Mouse (Mus musculus) midbrain, embryonic 14.5 days (tissue): ENCODE results near the gene Ilkap. TPM values are rescaled to one million over a fixed set of nuclear protein-coding genes. Genes with fewer than 3 reads are reported as not detected.

Source experiments
- ATAC-seq: fragments of 200-750 bp; cut with Nextera tagmentation; 2 replicates; pipeline ENCODE4 v1.8.0; 2017; ENCODE audit warnings: moderate number of reproducible peaks, moderate library complexity; ENCODE audit not compliant: low FRiP score, low TSS enrichment
- DNase-seq: peaks from one replicate; pipeline ENCODE4 v3.0.0-alpha.2; 2015
- H3K27ac ChIP-seq: fragments of 300-500 bp; sonication (generic); replicated peaks from 2 replicates; pipeline ENCODE4 v1.5.1; 2014; ENCODE audit warnings: mild to moderate bottlenecking, low read depth, low read length, moderate library complexity
- H3K27me3 ChIP-seq: fragments of 300-500 bp; sonication (generic); 2 replicates; pipeline ENCODE4 v1.6.1; 2014; ENCODE audit warnings: low read length, control low read depth, mixed read lengths; ENCODE audit not compliant: control insufficient read depth, insufficient read depth
- H3K36me3 ChIP-seq: fragments of 300-500 bp; sonication (generic); 2 replicates; pipeline ENCODE4 v1.6.1; 2014; ENCODE audit warnings: low read length, control low read depth; ENCODE audit not compliant: control insufficient read depth, insufficient read depth
- H3K4me1 ChIP-seq: fragments of 300-500 bp; sonication (generic); 2 replicates; pipeline ENCODE4 v1.6.1; 2014; ENCODE audit warnings: mild to moderate bottlenecking, antibody characterized with exemption, low read length, control low read depth; ENCODE audit not compliant: control insufficient read depth, insufficient read depth
- H3K4me2 ChIP-seq: fragments of 300-500 bp; sonication (generic); 2 replicates; pipeline ENCODE4 v1.6.1; 2014; ENCODE audit warnings: mild to moderate bottlenecking, low read length, moderate library complexity
- H3K4me3 ChIP-seq: fragments of 300-500 bp; sonication (generic); replicated peaks from 2 replicates; pipeline ENCODE4 v1.5.1; 2014; ENCODE audit warnings: low read depth, low read length
- H3K9ac ChIP-seq: fragments of 300-500 bp; sonication (generic); replicated peaks from 2 replicates; pipeline ENCODE4 v1.6.1; 2014; ENCODE audit warnings: mild to moderate bottlenecking, low read length, moderate library complexity
- H3K9me3 ChIP-seq: fragments of 300-500 bp; sonication (generic); 2 replicates; pipeline ENCODE4 v1.6.1; 2016; ENCODE audit warnings: low read length, control low read depth, mixed read lengths; ENCODE audit not compliant: control insufficient read depth
- WGBS: fragments of 180-500 bp; shearing (Covaris S2); extraction: QIAGEN DNeasy Blood & Tissue Kit; methylation state at CpG from one replicate; pipeline ENCODE4 v1.1.7; 2014; 5-methylcytosine and 5-hydroxymethylcytosine counted together
- polyA plus RNA-seq: library from polyadenylated mRNA; unstranded; fragments of >200 nt; fragmentation: Nextera tagmentation; extraction: Ambion mirVana; gene quantifications from 2 replicates; pipeline ENCODE4 v1.2.1, GENCODE M21; 2014

Gene Ilkap
- 132 and 141 TPM in 2 replicates for polyA plus RNA-seq

DNA sequence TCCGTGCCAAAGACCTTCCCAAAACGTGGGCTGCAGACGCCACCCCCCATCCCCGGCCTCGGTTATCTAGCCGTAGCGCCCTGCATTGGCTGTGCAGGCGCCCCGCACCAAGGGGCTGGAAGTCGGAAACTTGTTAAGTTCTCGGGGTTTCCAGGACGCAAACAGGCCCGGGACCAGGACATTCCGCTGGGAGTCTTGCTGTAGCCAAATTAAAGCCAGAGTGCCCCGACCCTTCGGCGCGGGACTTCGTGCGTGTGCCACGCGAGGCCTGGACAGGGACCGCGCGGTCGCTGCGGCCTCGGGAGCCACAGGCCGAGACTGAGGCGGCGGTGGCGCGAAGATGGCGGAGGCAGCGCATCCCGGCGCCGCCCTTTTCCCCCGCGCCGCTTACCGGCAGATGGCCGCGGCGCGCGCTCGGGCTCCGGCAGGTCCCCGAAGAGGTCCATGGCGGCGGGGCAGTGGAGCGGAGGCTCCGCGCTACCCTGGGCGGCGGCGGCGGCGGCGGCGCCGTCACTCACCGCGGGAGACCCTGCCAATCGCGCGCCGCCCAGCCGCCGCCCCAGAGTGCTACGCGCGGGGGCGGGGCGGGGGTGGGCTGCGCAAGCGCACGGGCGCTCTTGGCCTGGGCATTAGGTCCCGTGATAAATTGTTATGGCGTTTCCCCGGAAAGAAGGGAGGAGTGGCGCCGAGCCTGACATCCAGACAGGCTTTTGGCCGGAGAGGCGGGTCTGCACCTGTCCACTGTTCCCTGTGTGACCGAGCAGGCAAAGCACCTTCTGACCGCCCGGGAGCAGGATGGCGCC is at the start of gene Ilkap:
Ilkap (minus strand) TSS at position 556 of the 803 bp plus-strand sequence.
- Histone ChIP-seq H3K4me3 (peak within 1 kb of the TSS; percentile 88), H3K36me3 (peaks cover 9% of the 10 kb centered on the region; the same call in 1 of the 2 replicates), H3K9me3 (no peaks in the 10 kb centered on the region), H3K4me2 (peak within 1 kb of the TSS; percentile 97), H3K4me1 (peaks cover 22% of the 10 kb centered on the region), H3K9ac (peak within 1 kb of the TSS; percentile 88), H3K27me3 (no peaks in the 10 kb centered on the region), H3K27ac (peak within 1 kb of the TSS; percentile 90)
- ATAC-seq = peak; percentile 97
- DNase-seq = peak; percentile 95
- under 1% methylated on average over 91 of the region's 91 CpGs for WGBS

DNA sequence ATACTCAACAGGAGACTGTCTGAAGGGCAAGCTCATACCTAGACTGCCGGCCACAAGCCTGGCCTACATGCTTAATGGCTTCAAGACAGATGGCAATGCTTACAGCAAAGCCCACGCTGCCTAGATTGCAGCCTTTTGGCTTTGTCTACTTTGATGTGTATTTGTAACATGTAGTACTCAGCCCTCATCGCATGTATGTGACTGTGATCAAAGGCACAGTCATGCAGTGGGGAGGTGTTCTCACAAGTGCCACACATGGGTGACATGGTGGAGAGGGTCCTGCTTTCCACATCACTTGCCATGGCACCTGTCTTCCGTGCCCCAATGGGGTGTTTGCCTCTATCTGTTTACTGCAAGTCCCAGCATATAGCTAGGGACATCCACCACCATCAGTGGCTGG is 47.9 kb upstream of the Ilkap start:
- Histone ChIP-seq H3K27ac (no peak overlapping the region), H3K4me1 (no peaks in the 10 kb centered on the region), H3K9ac (no peak overlapping the region), H3K4me2 (no peak overlapping the region), H3K4me3 (no peak overlapping the region), H3K9me3 (no peaks in the 10 kb centered on the region), H3K36me3 (peaks cover 50% of the 10 kb centered on the region), H3K27me3 (no peaks in the 10 kb centered on the region)
- WGBS = 94% methylated on average over 4 of the region's 4 CpGs
- no peak for ATAC-seq
- no peak for DNase-seq

- Histone ChIP-seq H3K4me3 (no peak overlapping the region), H3K4me2 (no peak overlapping the region), H3K9ac (no peak overlapping the region), H3K27ac (no peak overlapping the region), H3K9me3 (no peaks in the 10 kb centered on the region), H3K36me3 (peaks cover 52% of the 10 kb centered on the region), H3K4me1 (no peaks in the 10 kb centered on the region), H3K27me3 (no peaks in the 10 kb centered on the region)
- DNase-seq (no peak), ATAC-seq (no peak)
- 87% methylated on average over 8 of the region's 8 CpGs for WGBS
Observed at GRCm38 (mm10) chr1:91446060-91446459, 47.4 kb upstream of the Ilkap start.

DNA sequence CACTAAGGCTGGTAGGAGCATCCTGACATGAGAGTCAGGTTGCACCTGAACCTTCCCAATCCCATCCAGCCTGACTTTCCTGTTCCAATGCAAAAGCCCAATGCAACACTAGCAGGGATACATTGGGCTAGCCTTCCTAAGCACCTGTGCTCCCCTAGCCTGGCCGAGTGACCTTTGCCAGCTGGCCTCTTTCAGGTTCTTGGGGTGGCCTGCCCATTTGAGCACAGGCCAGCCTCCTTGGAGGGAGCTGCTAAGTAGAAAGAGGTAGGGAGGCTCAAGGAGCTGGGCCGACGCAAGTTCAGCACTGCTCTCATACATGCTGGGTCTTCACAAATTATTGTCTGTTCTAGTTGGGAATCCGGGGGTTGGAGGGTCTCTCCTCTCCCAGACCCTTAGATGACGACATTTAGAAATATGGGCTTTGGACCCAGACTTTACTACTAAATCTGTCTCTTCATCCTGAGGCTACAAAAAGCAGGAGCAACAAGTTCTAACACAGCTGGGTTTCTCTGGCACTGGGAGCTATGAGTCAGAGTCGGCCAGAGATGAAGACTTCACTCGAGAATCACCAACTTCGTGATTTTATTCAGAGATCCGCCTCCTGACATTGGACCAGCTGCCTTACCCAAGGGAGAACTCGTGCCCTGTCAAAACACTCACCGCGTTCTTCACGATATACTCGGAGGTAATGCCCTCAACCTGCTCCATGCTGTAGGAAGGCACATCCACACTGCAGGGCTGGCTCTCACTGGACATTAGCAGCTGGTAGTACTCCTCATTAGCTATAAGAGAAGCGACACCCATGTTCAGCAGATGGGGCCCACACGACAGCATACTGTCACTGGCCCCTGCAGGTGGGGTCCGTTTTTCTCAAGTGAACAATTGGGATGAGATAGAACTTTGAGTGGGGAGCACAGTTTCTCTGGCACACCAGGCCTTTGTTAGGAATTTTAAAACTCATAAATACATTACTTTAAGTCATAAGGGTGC is 46.5 kb upstream of the Ilkap start:
- Histone ChIP-seq H3K9ac (no peak overlapping the region), H3K36me3 (peaks cover 55% of the 10 kb centered on the region)
- WGBS = 94% methylated on average over 17 of the region's 17 CpGs

DNA sequence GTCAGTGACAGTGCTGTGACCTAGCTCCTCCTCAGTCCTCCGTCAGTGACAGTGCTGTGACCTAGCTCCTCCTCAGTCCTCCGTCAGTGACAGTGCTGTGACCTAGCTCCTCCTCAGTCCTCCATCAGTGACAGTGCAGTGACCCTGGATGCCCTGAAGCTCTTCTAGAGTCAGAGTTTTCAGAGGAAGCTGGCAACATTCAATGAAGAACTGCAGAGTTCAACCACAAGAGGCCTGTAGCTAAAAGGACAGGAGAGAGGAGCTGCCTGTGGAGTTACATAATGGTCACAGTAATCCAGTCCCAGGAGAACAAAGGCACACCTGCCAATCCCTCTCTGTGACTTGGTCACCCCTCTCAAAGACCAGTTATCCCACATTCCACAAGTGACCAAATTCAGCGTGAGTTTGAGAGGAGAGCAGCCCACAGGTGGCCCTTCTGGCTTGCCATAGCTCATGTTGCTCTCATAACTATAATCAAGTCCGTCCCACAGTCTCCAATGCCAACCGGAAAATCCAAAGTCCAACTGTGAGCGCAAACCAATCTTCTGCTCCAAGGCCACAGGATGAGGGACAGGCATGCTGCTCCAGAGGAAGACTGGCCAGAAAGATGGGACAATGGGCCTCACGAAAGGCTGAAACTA is 43.9 kb upstream of the Ilkap start:
- Histone ChIP-seq H3K4me1 (no peaks in the 10 kb centered on the region), H3K27me3 (no peaks in the 10 kb centered on the region), H3K36me3 (peaks cover 49% of the 10 kb centered on the region), H3K4me3 (no peak overlapping the region), H3K9me3 (no peaks in the 10 kb centered on the region), H3K4me2 (no peak overlapping the region), H3K27ac (no peak overlapping the region), H3K9ac (no peak overlapping the region)
- DNase-seq (no peak), ATAC-seq (no peak)
- WGBS = 68% methylated on average over 6 of the region's 7 CpGs

More for the DNA sequence above, 46.5 kb upstream of the Ilkap start:
- Histone ChIP-seq H3K4me3 (no peak overlapping the region), H3K27ac (no peak overlapping the region), H3K4me2 (no peak overlapping the region), H3K4me1 (no peaks in the 10 kb centered on the region), H3K9me3 (no peaks in the 10 kb centered on the region), H3K27me3 (no peaks in the 10 kb centered on the region)
- ATAC-seq (no peak), DNase-seq (no peak)

GRCm38 (mm10) chr1:91441855-91442254 is 43.2 kb upstream of the Ilkap start:
- no peak overlapping the region for H3K4me3 ChIP-seq
- no peak overlapping the region for H3K4me2 ChIP-seq
- ATAC-seq (no peak), DNase-seq (no peak)
- peaks cover 49% of the 10 kb centered on the region for H3K36me3 ChIP-seq
- no peaks in the 10 kb centered on the region for H3K27me3 ChIP-seq
- 89% methylated on average over 3 of the region's 3 CpGs for WGBS
- H3K4me1 ChIP-seq = no peaks in the 10 kb centered on the region
- no peak overlapping the region for H3K27ac ChIP-seq
- H3K9ac ChIP-seq = no peak overlapping the region
- H3K9me3 ChIP-seq = no peaks in the 10 kb centered on the region

DNA sequence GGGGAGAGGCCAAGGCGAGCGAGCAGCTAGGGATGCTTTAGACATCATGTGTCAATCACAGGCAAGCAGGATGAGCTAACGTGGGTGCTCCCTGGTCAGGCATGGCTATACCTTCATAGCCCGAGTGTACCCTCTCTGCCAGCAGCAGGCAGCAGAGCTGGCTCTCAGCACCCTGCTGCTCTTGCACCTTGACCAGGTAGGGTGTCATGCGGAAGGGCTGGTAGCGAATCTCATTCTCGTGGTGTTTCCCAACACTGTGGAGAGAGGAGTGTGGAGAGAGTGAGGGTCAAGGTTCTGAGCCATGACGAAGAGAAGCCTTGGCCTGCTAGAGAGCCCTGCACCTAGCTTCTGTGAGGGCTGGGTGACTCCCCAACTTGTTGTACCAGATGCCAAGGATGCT is 41.2 kb upstream of the Ilkap start:
- Histone ChIP-seq H3K27ac (no peak overlapping the region), H3K4me2 (no peak overlapping the region), H3K27me3 (no peaks in the 10 kb centered on the region), H3K9me3 (no peaks in the 10 kb centered on the region), H3K4me3 (no peak overlapping the region), H3K9ac (no peak overlapping the region), H3K4me1 (peaks cover 3% of the 10 kb centered on the region; the same call in 1 of the 2 replicates), H3K36me3 (peaks cover 41% of the 10 kb centered on the region)
- no peak for DNase-seq
- WGBS = 88% methylated on average over 8 of the region's 8 CpGs
- no peak for ATAC-seq

DNA sequence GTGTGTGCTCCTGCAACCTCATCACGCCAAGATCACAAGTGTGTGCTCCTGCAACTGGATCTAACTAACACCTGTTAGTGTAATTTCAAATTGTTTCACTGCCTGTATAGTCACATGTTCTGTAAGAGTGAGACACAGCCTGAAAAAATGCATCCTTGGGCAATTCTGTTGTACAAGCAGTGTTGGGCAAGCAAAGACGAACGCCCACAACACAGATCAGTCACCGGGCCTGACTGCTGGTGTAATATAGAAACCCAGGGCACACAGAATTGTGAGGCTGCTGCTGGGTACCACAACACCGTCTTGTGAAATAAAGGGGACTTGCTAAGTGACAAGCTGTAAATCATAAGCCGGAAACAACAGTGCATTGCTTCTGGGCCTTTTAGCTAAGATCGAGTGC is 39.0 kb upstream of the Ilkap start:
- no peak overlapping the region for H3K4me2 ChIP-seq
- WGBS = 93% methylated on average over 7 of the region's 7 CpGs
- peaks cover 3% of the 10 kb centered on the region; the same call in 1 of the 2 replicates for H3K4me1 ChIP-seq
- H3K27me3 ChIP-seq = no peaks in the 10 kb centered on the region
- DNase-seq (no peak), ATAC-seq (no peak)
- no peak overlapping the region for H3K4me3 ChIP-seq
- no peaks in the 10 kb centered on the region for H3K9me3 ChIP-seq
- H3K27ac ChIP-seq = no peak overlapping the region
- peaks cover 34% of the 10 kb centered on the region for H3K36me3 ChIP-seq
- no peak overlapping the region for H3K9ac ChIP-seq
